Mouse (Mus musculus) spleen, adult 18-20 months (tissue): ENCODE data around the gene Rgp1.
"Not testable (repeated sequence)": the region's sequence is repeated elsewhere in the genome, so short reads cannot be mapped to it uniquely, and the experiment has no call there.

ENCODE experiments used
- DNase-seq, 2 experiments: peaks; one replicate each; pipeline ENCODE4 v3.0.0; 2022; ENCODE audit warnings: mixed read lengths in 2 of 2

Rgp1 gene

DNA sequence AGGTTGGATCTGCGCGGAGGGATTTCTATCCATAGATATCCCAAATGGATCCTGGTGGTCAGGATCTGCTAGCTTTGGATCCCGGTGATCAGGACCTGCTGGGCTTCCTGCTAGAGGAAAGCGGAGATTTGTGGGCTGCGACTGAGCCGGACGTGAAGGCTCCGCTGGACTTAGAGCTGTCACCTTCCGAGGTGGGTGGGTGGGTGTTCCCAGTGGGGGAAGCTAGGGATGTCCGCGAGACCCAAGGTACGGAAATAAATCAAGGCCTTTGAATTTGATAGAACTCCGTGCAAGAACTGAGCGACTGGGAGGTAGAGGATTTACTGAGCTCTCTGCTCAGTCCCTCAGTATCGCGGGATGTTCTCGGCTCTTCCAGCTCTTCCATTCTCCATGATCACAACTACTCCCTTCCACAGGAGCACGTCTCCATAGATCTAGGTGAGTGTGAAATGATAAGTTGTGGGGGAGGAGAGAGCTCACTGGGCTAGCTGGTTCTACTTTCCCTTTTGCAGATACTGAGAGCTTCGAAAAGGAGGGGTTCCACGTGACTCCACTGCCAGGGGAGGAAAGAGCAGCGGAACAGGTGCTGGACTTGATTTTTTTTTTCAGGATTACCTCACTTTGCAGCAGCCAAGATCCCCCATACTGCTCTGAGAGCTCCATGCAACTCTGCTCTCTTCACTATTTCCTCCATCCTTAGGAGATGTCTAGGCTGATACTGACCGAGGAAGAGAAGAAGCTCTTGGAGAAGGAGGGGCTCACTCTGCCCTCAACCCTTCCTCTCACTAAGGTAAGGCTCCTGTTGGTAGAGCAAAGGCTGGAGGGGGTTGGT is 15.5 kb upstream of the Rgp1 start:
- no peak for DNase-seq

DNA sequence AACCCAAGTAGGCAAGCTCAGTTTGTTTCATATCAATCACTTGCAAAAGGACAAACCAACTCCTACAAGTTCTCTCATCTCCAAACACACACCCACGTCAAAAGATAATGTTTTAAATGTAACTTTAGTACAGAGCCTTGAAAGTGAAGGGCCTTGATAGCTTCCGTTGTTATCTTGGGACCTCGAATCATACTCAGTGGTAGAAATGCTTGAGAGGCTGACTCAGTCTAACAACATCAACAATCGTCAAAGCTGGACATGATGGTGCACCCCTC is 15.0 kb upstream of the Rgp1 start:
- DNase-seq = no peak

DNA sequence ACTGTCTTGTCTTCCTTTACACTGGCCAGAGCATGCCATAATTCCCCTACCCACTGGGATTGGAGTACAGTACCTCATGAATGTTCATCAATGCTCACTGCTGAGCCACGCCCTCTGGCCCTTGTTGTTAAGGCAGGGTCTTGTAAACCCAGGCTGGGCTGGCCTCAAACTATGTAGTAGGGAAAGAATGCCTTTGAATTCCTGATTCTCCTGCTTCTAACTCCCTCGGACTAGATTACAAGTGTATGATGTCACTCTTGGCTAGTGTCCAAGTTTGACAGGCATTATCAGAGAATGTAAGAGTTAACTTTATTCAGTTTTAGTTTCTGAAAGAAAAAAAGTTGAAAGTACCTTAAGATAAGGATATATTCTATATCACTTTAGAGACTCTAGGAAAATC is 14.3 kb upstream of the Rgp1 start:
- no peak for DNase-seq

DNA sequence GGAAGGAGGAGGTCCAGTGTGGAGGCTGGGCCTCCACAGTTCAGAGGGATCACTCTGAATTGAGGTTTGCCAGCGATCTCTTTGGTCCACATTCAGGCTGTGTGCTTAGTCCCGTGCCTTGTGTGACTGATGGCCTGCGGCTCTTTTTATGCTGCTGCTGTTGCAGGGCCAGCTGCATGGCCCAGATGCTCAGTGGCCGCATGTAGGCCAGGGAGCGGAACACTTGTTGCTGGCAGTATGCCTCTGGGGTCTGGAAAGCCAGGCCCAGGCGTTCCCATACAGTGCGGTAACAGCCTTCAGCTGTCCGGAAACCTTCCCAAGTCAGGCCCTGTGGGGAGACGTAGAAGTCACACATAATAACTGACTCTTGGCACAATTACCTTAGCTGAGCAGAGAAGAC is 11.4 kb upstream of the Rgp1 start:
- DNase-seq = no peak

DNA sequence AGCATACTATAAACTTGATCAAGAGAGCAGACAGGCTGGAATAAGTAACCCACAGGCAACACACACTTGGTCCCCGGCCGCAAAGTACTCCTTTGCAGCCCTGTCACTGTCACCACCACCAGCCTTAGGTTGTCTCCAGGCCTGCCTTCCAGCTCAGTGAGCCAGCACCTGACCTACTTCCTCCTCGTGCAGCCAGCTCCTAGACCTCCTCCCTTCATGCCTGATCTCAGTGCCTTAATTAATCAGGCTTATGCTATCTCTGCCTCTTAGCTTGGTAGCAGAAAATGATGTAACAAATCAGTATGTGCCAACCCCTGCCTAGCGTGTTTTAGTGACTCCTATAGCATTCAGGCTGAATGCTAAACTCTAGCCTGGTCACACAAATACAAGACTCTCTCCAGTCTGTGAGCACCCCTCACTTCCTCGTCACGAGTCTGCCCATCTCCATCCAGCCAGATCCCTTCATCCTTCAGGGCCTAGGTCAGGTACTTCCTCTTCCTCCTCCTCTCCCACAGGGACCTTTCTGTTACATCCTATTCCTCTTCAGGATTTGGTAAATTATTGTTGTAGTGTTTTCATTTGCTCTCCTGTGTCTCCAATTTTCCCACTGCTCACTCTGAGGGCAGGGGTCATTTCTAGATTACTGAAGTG is 7.0 kb upstream of the Rgp1 start:
- DNase-seq = no peak

DNA sequence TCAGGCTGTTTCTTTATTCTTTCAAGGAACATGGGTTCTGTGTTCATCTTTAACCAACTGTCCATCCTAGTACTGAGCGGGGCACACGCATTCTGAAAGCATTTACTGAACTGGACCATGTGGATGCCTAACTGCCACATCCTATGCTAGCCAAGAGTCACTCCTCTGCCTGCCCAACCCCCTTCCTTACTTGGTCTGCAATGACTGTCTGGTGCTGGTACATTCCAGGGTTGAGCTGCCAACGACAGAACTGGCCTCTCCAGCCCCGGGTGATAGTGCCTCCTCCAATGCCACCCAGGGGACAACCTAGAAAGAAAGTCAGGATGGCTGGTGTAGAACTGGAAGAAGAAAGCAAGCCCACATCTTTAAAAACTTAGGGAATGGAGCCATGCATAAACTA is 5.0 kb upstream of the Rgp1 start:
- no peak for DNase-seq

DNA sequence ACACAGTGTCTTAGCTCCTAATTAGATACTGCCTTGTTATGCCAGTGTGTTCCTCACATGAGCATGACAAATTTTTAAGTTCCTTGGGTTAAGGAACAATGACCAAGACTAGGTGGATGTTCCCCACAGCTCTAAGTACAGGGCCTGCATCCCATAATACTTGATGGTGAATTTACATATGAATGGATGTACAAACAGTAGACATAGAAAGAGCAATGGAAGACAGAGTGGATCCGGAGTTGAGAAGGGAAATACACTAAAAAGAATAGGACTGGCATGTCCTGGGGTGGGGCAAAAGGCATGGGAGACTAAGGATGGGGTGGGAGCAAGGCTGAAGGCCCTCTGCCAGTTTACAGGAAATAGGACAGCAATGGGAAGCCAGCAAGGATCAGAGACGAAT is 3.2 kb upstream of the Rgp1 start:
- DNase-seq = no peak

DNA sequence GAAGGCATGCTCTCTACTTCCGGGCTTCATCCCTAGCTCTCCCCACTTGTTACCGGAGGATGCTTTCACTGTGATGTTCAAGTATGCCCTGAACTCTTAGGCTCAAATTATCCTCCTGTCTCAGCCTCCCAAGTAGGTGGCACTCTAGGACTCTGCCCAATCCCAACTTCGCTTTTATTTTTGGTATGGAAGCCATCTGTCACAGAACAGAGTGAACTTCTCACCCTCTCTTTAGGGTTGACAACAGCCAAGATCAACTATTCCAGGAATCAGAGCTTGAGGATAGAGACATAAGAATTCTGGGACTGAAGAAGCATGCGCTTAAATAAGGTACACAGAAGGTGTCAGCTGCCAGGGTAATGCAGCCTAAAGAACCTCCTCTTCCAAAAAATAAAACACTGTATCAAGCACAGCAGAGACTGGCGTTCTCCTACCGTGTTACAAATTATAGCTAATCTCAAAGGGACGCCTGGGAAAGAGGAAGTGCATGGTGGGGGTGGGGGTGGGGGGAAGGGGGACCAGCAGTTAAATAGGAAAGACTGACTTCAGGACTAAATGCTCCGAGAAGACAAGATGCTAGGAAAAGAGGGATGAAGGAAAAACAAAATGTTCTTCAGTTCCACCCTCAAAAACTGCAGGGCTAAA is 1.2 kb upstream of the Rgp1 start:
- no peak for DNase-seq

DNA sequence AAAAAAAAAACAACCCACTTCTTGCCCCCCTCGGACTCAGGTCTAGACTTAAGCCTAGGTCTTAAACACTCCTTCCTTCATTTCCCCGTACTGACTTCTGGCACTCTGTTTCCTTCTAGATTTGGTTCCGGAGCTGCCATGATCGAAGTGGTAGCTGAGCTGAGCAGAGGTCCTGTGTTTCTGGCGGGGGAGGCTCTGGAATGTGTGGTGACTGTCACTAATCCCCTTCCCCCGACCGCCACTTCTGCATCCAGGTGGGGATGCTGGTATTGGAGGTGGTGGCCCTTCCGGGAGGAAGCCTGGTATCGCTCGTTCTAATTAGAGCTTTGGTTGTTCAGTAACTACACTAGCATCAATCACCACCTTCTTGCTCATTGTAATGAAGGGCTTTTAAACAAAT is 741 bp downstream of the Rgp1 start:
- DNase-seq = no peak

DNA sequence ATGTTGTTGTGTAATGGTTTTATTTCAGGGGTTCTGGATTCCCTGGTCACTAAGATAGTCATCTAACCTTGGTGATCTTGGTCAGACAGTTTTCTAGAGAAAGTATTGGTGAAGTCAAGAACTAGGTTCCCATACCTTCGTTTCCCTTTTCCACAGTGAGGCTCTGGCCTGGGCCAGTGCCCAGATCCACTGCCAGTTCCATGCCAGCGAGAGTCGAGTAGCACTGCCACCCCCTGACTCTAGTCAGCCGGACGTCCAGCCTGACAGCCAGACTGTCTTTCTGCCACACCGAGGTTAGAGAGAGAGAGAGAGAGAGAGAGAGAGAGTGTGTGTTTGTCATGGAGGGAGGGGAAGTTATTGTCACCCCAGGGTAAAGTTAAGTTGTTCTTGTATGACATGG is 1.2 kb downstream of the Rgp1 start:
- DNase-seq = no peak

DNA sequence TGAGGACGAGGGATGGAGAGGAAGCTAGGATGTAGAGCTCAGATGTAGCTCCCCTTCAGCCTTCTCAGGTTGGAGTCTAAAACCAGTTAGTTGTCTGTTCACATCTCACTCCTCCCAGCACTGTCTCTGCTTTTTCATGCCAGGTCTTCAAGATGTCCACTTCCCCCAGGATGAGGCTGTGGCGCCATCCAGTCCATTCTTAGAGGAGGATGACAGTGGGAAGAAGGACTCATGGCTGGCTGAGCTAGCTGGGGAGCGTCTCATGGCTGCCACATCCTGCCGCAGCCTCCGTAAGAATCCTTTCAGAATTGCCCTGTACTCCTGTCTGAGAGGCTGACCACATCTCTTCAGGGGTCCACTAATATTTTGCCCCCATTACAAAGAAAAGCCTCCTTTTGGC is 2.2 kb downstream of the Rgp1 start:
- DNase-seq = no peak

DNA sequence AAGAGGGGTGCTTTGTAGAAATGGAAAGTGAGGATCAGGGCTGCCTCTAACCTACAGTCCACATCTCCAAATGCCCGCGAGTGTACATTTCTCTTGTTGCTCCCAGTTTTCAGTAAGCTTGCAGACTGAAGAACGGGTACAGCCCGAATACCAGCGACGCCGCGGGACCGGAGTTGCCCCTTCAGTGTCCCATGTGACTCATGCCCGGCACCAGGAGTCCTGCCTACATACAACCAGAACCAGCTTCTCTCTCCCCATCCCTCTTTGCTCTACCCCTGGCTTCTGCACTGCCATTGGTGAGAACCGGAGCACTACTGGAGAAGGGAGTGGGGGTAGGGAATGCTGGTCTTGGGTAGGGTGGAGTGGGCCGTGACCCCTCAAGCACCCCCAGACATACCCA is 2.9 kb downstream of the Rgp1 start:
- no peak for DNase-seq

DNA sequence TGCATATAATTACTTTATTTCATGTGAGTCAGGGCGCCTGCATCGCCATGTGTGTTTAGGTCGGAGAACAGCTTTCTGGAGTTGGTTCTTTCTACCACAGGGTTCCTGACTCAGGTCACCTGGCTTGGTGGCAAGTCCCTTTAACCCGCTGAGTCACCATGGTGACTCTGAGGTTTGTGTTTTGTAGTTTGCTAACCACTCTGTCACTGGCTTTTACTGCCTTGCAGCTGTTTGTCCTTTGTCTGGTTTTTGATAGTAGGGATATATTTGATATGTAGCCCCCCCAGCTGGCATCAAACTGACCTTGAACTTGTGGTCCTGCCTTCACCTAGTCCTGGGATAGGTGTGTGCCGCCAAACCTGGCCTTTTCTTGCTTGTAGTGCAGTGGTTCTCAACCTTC is 3.7 kb downstream of the Rgp1 start:
- no peak for DNase-seq

DNA sequence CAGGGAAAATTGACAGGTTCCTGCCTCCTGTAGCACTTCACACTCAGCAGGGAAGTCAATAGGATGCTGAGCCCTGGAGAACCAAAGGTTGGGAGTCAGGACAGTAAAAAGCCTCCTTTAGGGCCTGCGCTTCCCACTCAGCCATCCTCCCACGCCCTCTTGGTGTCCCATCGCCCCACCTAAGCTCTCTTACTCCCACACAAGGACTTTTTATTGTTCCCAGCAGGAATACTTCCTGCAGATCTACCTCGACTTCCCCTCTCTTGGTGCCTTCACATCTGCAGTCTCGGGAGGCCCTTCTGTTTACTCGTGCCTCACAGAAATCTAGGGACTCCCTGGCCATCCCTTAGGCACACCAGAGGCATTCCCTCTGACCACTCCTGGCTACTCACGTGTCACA is 4.9 kb downstream of the Rgp1 start:
- no peak for DNase-seq

DNA sequence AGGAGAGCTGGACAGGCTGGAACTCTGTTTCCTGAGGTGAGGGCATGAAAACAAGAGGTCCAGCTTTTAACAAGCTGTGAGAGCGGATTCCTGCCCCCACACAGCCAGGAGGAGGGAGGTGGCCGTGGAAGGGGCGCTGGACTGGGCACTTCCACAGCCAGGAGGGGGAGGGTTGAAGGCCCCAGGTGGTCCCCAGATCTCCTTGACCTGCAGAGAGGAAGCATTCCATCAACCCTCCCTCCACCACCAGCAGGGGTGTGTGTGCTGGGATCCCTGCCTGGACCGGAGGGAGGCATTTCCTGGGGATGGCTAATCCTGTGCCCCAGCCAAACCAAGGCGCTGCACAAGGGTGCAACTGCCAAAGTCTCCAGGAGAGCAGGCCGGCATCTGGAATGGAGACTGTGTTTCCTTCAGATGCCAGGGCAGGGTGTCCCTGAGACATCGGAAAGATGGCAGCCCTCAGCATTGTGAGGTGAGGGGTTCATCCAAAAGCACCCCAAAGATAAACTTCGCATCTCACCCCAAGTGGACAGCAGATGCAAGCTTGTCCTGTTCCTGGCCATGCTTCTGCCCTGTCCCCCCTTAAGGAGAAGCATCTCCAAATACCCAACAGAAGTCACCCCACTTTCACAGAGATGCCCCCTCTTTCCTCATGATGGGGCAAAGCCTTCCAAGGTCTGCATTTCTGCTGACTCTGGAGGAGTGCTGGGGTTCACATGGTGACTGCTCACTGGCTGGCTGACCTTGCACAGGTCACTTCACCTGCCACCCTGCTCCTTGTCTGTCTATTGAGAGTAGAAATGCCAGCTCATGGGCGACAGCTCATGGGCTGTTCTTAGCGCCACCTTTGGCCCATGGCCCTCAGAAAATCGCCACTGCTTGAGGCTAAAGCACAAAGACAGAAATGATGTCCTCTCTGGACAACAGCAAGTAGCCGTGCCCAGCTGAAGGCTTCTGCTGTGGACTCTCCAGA is 6.2 kb downstream of the Rgp1 start, which contains the start of gene Msmp:
Gene Msmp, minus strand, starts transcription at position 51 of the 973 bp plus-strand sequence.
- no peak for DNase-seq

DNA sequence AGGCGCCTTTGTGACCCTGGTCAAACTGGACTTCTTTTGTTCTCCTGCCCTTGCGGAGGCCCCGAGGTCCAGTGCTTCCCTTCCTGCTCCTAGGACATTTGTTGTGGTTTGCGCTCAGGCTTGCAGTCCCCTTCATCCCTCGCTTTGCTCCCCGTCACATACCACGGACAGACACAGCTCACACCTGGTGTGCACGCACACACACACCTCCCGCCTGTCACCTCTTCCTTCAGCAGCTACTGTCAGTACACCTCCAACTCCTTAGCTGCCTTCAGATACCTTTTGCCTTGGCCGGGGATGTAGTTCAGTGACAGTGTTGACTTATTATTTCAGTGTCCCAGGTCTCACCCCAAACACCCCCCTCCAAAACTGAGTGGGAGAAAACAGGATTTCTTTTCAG is 7.2 kb downstream of the Rgp1 start:
- DNase-seq = no peak

DNA sequence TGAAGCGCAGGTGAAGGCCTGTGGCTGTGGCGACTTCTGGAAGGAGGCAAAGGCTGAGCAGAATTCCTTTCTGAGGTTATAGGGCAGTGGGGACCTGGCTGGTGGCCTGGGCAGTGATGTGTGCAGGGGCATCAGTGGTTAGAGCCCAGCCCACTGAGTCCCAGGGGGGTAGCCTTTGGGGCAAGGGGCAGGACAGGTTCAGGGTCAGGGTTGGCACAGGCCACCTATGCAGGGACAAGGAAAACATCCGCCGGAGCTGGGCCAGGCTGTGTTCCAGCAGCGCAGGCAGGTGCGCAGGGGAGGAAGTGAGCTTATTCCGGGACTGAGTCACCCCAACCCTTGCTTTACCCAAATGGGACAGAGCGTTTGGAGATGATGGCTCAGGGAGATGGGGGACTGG is 7.9 kb downstream of the Rgp1 start:
- no peak for DNase-seq

DNA sequence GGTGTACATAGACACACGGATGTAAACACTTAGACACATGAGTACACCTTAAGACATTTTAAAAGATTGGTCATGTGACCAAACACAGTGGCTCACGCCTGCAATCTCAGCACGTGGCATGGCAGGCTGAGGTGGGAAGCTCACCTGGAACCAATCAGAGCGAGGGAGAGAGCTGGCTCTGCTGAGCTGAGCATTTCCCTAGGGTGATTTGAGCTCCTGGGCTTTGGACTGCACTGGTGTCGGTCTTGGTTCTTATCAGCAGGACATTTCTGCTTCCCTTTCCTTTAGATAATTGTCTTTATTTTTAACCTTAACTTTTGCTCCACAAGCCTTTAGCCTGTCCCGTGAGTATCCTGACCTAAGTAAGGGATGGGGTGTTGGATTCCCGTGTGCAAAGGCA is 9.2 kb downstream of the Rgp1 start:
- DNase-seq = no peak

DNA sequence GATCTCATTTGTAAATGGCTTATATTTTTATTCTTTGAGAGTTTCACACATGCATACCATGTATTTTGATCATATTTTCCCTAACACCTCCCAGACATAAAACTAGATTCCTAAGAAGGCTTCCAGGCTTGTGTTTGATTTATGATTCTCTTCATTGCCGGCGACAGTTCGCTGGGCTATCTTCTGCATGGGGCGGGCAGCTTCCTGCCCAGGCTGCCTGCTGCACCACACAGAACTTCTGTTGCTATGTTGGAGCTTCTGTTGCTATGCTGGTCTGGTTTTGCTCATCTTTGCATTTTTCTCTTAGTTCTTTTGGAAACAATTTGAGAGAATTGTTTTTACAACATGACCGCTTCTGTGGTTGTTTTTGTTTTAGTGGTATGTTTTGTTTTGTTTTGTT is 13.0 kb downstream of the Rgp1 start:
- DNase-seq = no peak

DNA sequence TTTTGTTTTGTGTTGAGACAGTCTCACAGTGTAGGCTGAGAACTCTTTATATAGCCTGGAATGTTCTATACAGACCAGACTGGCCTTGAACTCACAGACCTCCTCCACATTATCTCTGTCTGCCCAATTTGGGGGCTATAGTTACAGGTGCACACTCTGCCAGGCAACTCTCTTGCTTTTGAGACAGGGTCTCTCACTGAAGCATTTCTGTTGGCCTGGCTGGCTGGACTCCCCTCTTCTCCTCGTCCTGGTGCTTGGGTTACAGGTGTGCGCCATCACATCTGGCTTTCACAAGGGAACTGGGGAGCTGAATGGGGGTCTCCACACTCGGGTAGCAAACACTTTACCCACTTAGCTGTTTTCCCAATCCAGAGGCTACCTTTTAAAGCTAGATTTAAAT is 13.4 kb downstream of the Rgp1 start:
- no peak for DNase-seq

DNA sequence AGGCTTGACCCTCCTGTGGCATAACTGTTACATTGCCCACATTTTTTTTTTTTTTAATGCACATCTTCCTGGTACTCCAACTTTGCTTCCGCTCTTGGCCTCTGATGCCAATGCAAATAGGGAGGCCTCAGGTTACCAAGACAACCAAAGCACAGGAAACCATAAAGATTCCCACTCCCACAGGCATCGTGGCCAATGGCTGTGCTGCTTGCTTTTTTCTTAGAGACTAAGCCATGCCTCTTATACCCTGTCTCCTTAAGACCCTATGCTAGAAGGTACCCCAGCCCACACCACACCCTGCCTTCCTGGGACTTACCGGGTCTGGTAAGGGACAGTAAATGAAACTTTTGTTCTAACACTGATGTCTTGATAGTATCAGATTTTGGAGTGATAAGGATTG is 14.9 kb downstream of the Rgp1 start:
- DNase-seq = no peak

DNA sequence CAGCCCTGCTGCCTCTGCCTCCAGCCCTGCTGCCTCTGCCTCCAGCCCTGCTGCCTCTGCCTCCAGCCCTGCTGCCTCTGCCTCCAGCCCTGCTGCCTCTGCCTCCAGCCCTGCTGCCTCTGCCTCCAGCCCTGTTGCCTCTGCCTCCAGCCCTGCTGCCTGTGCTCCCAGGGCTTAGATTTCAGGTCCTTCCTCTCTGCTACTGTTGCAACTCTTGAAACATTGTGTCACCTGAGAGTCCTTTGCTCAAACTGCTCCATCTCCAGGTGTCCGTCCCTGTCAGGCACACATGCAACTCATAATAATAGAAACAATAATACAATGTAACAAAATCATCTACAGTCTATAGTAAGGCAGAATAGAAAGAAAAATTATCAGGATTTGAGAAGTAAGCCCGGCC is 18.1 kb downstream of the Rgp1 start:
- not testable (repeated sequence) for DNase-seq

DNA sequence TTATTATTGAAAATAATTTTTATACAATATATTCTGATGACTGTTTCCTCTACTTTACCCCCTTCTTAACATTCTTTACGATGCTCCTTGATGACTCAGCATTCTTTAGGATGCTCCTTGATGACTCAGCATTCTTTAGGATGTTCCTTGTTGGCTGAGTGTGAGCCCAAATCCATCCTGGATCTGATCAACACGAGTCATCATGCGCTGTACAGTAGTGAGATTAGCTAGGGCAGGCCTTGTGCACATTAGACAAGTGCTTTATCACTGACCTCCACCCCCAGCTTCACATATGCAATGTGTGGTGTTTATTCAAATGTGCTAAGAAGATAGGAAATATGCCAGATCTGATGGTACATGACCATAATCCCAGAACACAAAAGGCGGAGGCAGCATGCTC is 19.7 kb downstream of the Rgp1 start:
- DNase-seq = no peak
